Mouse (Mus musculus) MEL (cell line): ENCODE measurements around the gene Dennd2c. TPM values are rescaled to one million over a fixed set of nuclear protein-coding genes. Genes with fewer than 3 reads are reported as not detected.
A peak's percentile ranks its signal among the peaks of the same experiment; 100 is the strongest.

Experiments used
- DNase-seq: peaks from one replicate; pipeline ENCODE4 v3.0.0; 2011; ENCODE audit warnings: low read depth, low spot score
- H3K27ac ChIP-seq: 2 replicates; pipeline ENCODE4 v1.5.1; 2012; ENCODE audit warnings: low read depth, mild to moderate bottlenecking, control low read depth, low read length, moderate library complexity; ENCODE audit not compliant: control insufficient read depth
- H3K27me3 ChIP-seq, 2 experiments: fragments of 150-350 bp in 1 of 2; sonication (generic) in 1 of 2; 2 replicates each; pipeline ENCODE4 v1.6.1; 2012; ENCODE audit warnings: low read length in 2 of 2, mild to moderate bottlenecking in 2 of 2, improper control_type of control experiment in 1 of 2, moderate library complexity in 1 of 2; ENCODE audit not compliant: insufficient read depth in 2 of 2, control insufficient read depth in 1 of 2
- H3K36me3 ChIP-seq, 2 experiments: 2 replicates each; pipeline ENCODE4 v1.6.1; 2012 to 2014; ENCODE audit warnings: low read length in 2 of 2, improper control_type of control experiment in 1 of 2, inconsistent platforms in 1 of 2, mild to moderate bottlenecking in 1 of 2; ENCODE audit not compliant: insufficient read depth in 2 of 2, control insufficient read depth in 1 of 2
- H3K4me1 ChIP-seq, 2 experiments: fragments of 150-350 bp in 1 of 2; sonication (generic) in 1 of 2; 2 replicates each; pipeline ENCODE4 v1.6.1; 2012; ENCODE audit warnings: low read length in 2 of 2, improper control_type of control experiment in 1 of 2, mild to moderate bottlenecking in 1 of 2; ENCODE audit not compliant: insufficient read depth in 2 of 2, control insufficient read depth in 1 of 2
- H3K4me3 ChIP-seq, 2 experiments: fragments of 150-350 bp in 1 of 2; sonication (generic) in 1 of 2; 2 replicates each; pipeline ENCODE4 v1.5.1; 2012; ENCODE audit warnings: low read depth in 2 of 2, low read length in 2 of 2, mild to moderate bottlenecking in 2 of 2, moderate library complexity in 2 of 2, control low read depth in 1 of 2, improper control_type of control experiment in 1 of 2; ENCODE audit not compliant: control insufficient read depth in 1 of 2, insufficient read depth in 1 of 2
- H3K79me2 ChIP-seq: 2 replicates; pipeline ENCODE4 v1.6.1; 2012; ENCODE audit warnings: mild to moderate bottlenecking, low read length, moderate library complexity; ENCODE audit not compliant: control insufficient read depth, poor library complexity, insufficient read depth
- H3K9ac ChIP-seq: 2 replicates; pipeline ENCODE4 v1.6.1; 2012; ENCODE audit warnings: low read depth, mild to moderate bottlenecking, control low read depth, low read length, moderate library complexity; ENCODE audit not compliant: control insufficient read depth, poor library complexity, severe bottlenecking
- H3K9me3 ChIP-seq: fragments of 150-350 bp; sonication (generic); replicated peaks from 2 replicates; pipeline ENCODE4 v1.6.1; 2012; ENCODE audit warnings: mild to moderate bottlenecking, low read length, improper control_type of control experiment, moderate library complexity; ENCODE audit not compliant: insufficient read depth
- BHLHE40 ChIP-seq: IDR thresholded peaks from 2 replicates; pipeline ENCODE4 v1.6.1; 2012; ENCODE audit warnings: low read depth, mild to moderate bottlenecking, inconsistent platforms, low read length, improper control_type of control experiment, borderline replicate concordance
- CHD1 ChIP-seq: IDR thresholded peaks from 2 replicates; pipeline ENCODE4 v1.6.1; 2012; ENCODE audit warnings: low read depth, mild to moderate bottlenecking, inconsistent platforms, low read length, improper control_type of control experiment
- CHD2 ChIP-seq: IDR thresholded peaks from 2 replicates; pipeline ENCODE4 v1.6.1; 2011; ENCODE audit warnings: low read length, improper control_type of control experiment
- E2F4 ChIP-seq: IDR thresholded peaks from 2 replicates; pipeline ENCODE4 v1.6.1; 2011; ENCODE audit warnings: low read depth, low read length, improper control_type of control experiment, borderline replicate concordance
- EP300 ChIP-seq, 2 experiments: IDR thresholded peaks; 2 replicates each; pipeline ENCODE4 v1.6.1; 2011; ENCODE audit warnings: improper control_type of control experiment in 2 of 2, low read length in 2 of 2, low read depth in 1 of 2, mild to moderate bottlenecking in 1 of 2
- ETS1 ChIP-seq: IDR thresholded peaks from 2 replicates; pipeline ENCODE4 v1.6.1; 2012; ENCODE audit warnings: low read depth, mild to moderate bottlenecking, inconsistent platforms, low read length, improper control_type of control experiment, moderate library complexity
- HCFC1 ChIP-seq: IDR thresholded peaks from 2 replicates; pipeline ENCODE4 v1.6.1; 2012; ENCODE audit warnings: low read depth, mild to moderate bottlenecking, inconsistent platforms, low read length, improper control_type of control experiment, moderate library complexity
- MAFK ChIP-seq: IDR thresholded peaks from 2 replicates; pipeline ENCODE4 v1.6.1; 2011; ENCODE audit warnings: low read depth, mild to moderate bottlenecking, low read length, improper control_type of control experiment, borderline replicate concordance
- MAX ChIP-seq: IDR thresholded peaks from 2 replicates; pipeline ENCODE4 v1.6.1; 2011; ENCODE audit warnings: low read length, improper control_type of control experiment
- MAZ ChIP-seq: IDR thresholded peaks from 2 replicates; pipeline ENCODE4 v1.6.1; 2012; ENCODE audit warnings: low read depth, mild to moderate bottlenecking, inconsistent platforms, low read length, improper control_type of control experiment
- MEF2A ChIP-seq: IDR thresholded peaks from 2 replicates; pipeline ENCODE4 v1.6.1; 2014; ENCODE audit warnings: low read depth, mild to moderate bottlenecking, inconsistent platforms, low read length, improper control_type of control experiment; ENCODE audit not compliant: poor library complexity, insufficient replicate concordance, severe bottlenecking; ENCODE audit errors: extremely low read depth
- MXI1 ChIP-seq: IDR thresholded peaks from 2 replicates; pipeline ENCODE4 v1.6.1; 2011; ENCODE audit warnings: mild to moderate bottlenecking, low read depth, low read length, improper control_type of control experiment
- MYB ChIP-seq: IDR thresholded peaks from 2 replicates; pipeline ENCODE4 v1.6.1; 2011; ENCODE audit warnings: mild to moderate bottlenecking, low read depth, low read length, improper control_type of control experiment
- MYC ChIP-seq: IDR thresholded peaks from 2 replicates; pipeline ENCODE4 v1.6.1; 2011; ENCODE audit warnings: low read depth, mild to moderate bottlenecking, low read length, improper control_type of control experiment, moderate library complexity
- NELFE ChIP-seq: IDR thresholded peaks from 2 replicates; pipeline ENCODE4 v1.6.1; 2011; ENCODE audit warnings: low read depth, low read length, improper control_type of control experiment
- NRF1 ChIP-seq: IDR thresholded peaks from 2 replicates; pipeline ENCODE4 v1.6.1; 2014; ENCODE audit warnings: low read depth, mild to moderate bottlenecking, inconsistent platforms, low read length, improper control_type of control experiment, moderate library complexity; ENCODE audit not compliant: poor library complexity, insufficient read depth, severe bottlenecking
- POLR2A ChIP-seq, 2 experiments: IDR thresholded peaks; 2 replicates each; pipeline ENCODE4 v1.6.1; 2011 to 2012; ENCODE audit warnings: low read length in 2 of 2, mild to moderate bottlenecking in 2 of 2, control low read depth in 1 of 2, improper control_type of control experiment in 1 of 2, low read depth in 1 of 2, moderate library complexity in 1 of 2; ENCODE audit not compliant: control insufficient read depth in 1 of 2, insufficient read depth in 1 of 2, poor library complexity in 1 of 2
- POLR2AphosphoS2 ChIP-seq: IDR thresholded peaks from 2 replicates; pipeline ENCODE4 v1.6.1; 2011; ENCODE audit warnings: low read length, improper control_type of control experiment
- POLR2AphosphoS5 ChIP-seq: IDR thresholded peaks from 2 replicates; pipeline ENCODE4 v1.6.1; 2012; ENCODE audit warnings: low read depth, borderline replicate concordance, mild to moderate bottlenecking, inconsistent platforms, low read length, moderate library complexity, mixed read lengths
- RAD21 ChIP-seq: IDR thresholded peaks from 2 replicates; pipeline ENCODE4 v1.6.1; 2011; ENCODE audit warnings: mild to moderate bottlenecking, low read depth, low read length, improper control_type of control experiment
- RCOR1 ChIP-seq: IDR thresholded peaks from 2 replicates; pipeline ENCODE4 v1.6.1; 2012; ENCODE audit warnings: low read depth, mild to moderate bottlenecking, inconsistent platforms, low read length, improper control_type of control experiment
- SIN3A ChIP-seq: IDR thresholded peaks from 2 replicates; pipeline ENCODE4 v1.6.1; 2012; ENCODE audit warnings: low read length, improper control_type of control experiment, inconsistent platforms
- SMC3 ChIP-seq: IDR thresholded peaks from 2 replicates; pipeline ENCODE4 v1.6.1; 2011; ENCODE audit warnings: low read depth, low read length, improper control_type of control experiment
- TAL1 ChIP-seq: IDR thresholded peaks from 2 replicates; pipeline ENCODE4 v1.6.1; 2012; ENCODE audit warnings: mild to moderate bottlenecking, inconsistent platforms, low read length, moderate library complexity, mixed read lengths
- TBP ChIP-seq: IDR thresholded peaks from 2 replicates; pipeline ENCODE4 v1.8.0; 2011; ENCODE audit warnings: low read depth, low read length, improper control_type of control experiment
- TCF12 ChIP-seq: IDR thresholded peaks from 2 replicates; pipeline ENCODE4 v1.6.1; 2014; ENCODE audit warnings: low read depth, mild to moderate bottlenecking, inconsistent platforms, low read length, improper control_type of control experiment, moderate library complexity
- UBTF ChIP-seq: IDR thresholded peaks from 2 replicates; pipeline ENCODE4 v1.6.1; 2012; ENCODE audit warnings: low read depth, mild to moderate bottlenecking, inconsistent platforms, low read length, improper control_type of control experiment, moderate library complexity, borderline replicate concordance; ENCODE audit not compliant: insufficient read depth
- USF1 ChIP-seq: IDR thresholded peaks from 2 replicates; pipeline ENCODE4 v1.6.1; 2014; ENCODE audit warnings: low read depth, mild to moderate bottlenecking, inconsistent platforms, low read length, improper control_type of control experiment, moderate library complexity
- USF2 ChIP-seq, 2 experiments: IDR thresholded peaks; 2 replicates each; pipeline ENCODE4 v1.6.1; 2011 to 2012; ENCODE audit warnings: improper control_type of control experiment in 2 of 2, low read length in 2 of 2, borderline replicate concordance in 1 of 2, inconsistent platforms in 1 of 2, low read depth in 1 of 2, mild to moderate bottlenecking in 1 of 2; ENCODE audit not compliant: insufficient read depth in 1 of 2
- ZMIZ1 ChIP-seq: IDR thresholded peaks from 2 replicates; pipeline ENCODE4 v1.6.1; 2012; ENCODE audit warnings: low read depth, mild to moderate bottlenecking, inconsistent platforms, low read length, improper control_type of control experiment, moderate library complexity
- ZNF384 ChIP-seq: IDR thresholded peaks from 2 replicates; pipeline ENCODE4 v1.6.1; 2012; ENCODE audit warnings: low read depth, mild to moderate bottlenecking, inconsistent platforms, low read length, improper control_type of control experiment
- polyA plus RNA-seq, 2 experiments: library from polyadenylated mRNA; stranded (reverse) in 1 of 2; unstranded in 1 of 2; fragments of >175 nt in 1 of 2; fragments of >200 nt in 1 of 2; gene quantifications; 2 replicates each; pipeline versions ENCODE4 v1.2.1 to v1.2.4; 2012; ENCODE audit warnings: low replicate concordance in 2 of 2, low read depth in 1 of 2; ENCODE audit not compliant: insufficient read length in 2 of 2, insufficient read depth in 1 of 2, missing spikeins in 1 of 2
- total RNA-seq: library from RNA; depleted of rRNA; stranded (reverse); fragments of 300-350 nt; gene quantifications from 2 replicates; pipeline ENCODE4 v1.2.3, GENCODE M21; 2012

Dennd2c gene
- total and polyA plus RNA-seq, 3 experiments: 5.0 to 8.0 TPM; not detected in 1

- TF ChIP-seq RCOR1 (no peak), BHLHE40 (0 out of 2 replicates have a peak, but pooled peaks have one; percentile 8)
- TF ChIP-seq, all 39 proteins: peak for 8
Measured at GRCm38 (mm10) chr3:103169771-103170170, 67.4 kb downstream of the Dennd2c start (continued).

- peak within 1 kb of the TSS; percentile 82 to 96 for H3K4me3 ChIP-seq
- H3K79me2 ChIP-seq: peaks cover 17% of the 10 kb centered on the region
- peaks cover 2 to 22% of the 10 kb centered on the region in 2 experiments for H3K4me1 ChIP-seq
- peak within 1 kb of the TSS; percentile 75 for H3K27ac ChIP-seq
- no peaks in the 10 kb centered on the region for H3K27me3 ChIP-seq
- no peaks in the 10 kb centered on the region for H3K9me3 ChIP-seq
- H3K36me3 ChIP-seq: peaks cover 27 to 37% of the 10 kb centered on the region in 2 experiments
- peak within 1 kb of the TSS; percentile 88 for H3K9ac ChIP-seq
- peak; percentile 55 for TF ChIP-seq TBP
- no peak for TF ChIP-seq SMC3
- peak; percentile 13; the same call in 1 of the 2 replicates for TF ChIP-seq MAZ
- peak; percentile 56; the same call in 1 of the 2 replicates for TF ChIP-seq E2F4
- TF ChIP-seq MYC: peak; percentile 89
- TF ChIP-seq MXI1: peak; percentile 88
- no peak for TF ChIP-seq TAL1
- TF ChIP-seq ZMIZ1: peak; percentile 67; the same call in 1 of the 2 replicates
- TF ChIP-seq POLR2AphosphoS5: 0 out of 2 replicates have a peak, but pooled peaks have one; percentile 44
- peak; percentile 75; the same call in 1 of the 2 replicates for TF ChIP-seq POLR2AphosphoS2
- no peak for TF ChIP-seq CHD1
- peak; percentile 34 to 83; a peak in 3 of 4 replicates for TF ChIP-seq USF2 (IDR thresholded peaks at IDR 0.05; ENCODE audit: borderline replicate concordance in 1 of 2, insufficient read depth in 1 of 2, low read depth in 1 of 2, low read length in 2 of 2)
- TF ChIP-seq EP300 (IDR thresholded peaks at IDR 0.05; ENCODE audit: low read depth in 1 of 2, low read length in 2 of 2): no peak
- peak; percentile 72 for TF ChIP-seq TCF12
- TF ChIP-seq NRF1: peak; percentile 98
- TF ChIP-seq MYB: no peak
- peak; percentile 95 for TF ChIP-seq NELFE
- no peak for TF ChIP-seq CHD2
- no peak for TF ChIP-seq UBTF
- TF ChIP-seq MAFK: no peak
- TF ChIP-seq POLR2A (IDR thresholded peaks at IDR 0.05; ENCODE audit: control insufficient read depth in 1 of 2, insufficient read depth in 1 of 2, low read depth in 1 of 2, low read length in 2 of 2, poor library complexity in 1 of 2): peak; percentile 95 to 97
- peak; percentile 55 for TF ChIP-seq SIN3A
- peak; percentile 99 for TF ChIP-seq BHLHE40
- TF ChIP-seq ZNF384: peak; percentile 99
- TF ChIP-seq USF1: peak; percentile 99
- peak; percentile 88 for TF ChIP-seq HCFC1
- no peak for TF ChIP-seq MEF2A
- TF ChIP-seq MAX: peak; percentile 94
- peak; percentile 43; the same call in 1 of the 2 replicates for TF ChIP-seq ETS1
- TF ChIP-seq RAD21: no peak
- DNase-seq: peak; percentile 98
Measured at GRCm38 (mm10) chr3:103171505-103172267, 69.3 kb downstream of the Dennd2c start, which contains the start of gene Bcas2. Gene Bcas2 (plus strand): TSS chr3:103171655.
